In genomic region chr15:3433281-3433680, GRCm38 (mm10) we compare ENCODE assay signal across 9 mouse cellular contexts.
DNase-seq lines count a peak whose midpoint lies in the region.
"Had no signal": no experiment of that assay in that cellular context is flagged by ENCODE, and none has a peak within 500 bp of the region (broad histone marks: within the 10 kb centered on the region; RNA-seq: fewer than 3 reads in every experiment).

No protein-coding gene starts in this region.

- DNase-seq in embryo, embryonic 11 days = peak; percentile 50
- peak; percentile 82 to 85 for DNase-seq in heart, adult 9 months (ENCODE audit: low spot score in 2 of 2)
- peak; percentile 47 to 49 for DNase-seq in kidney, adult 8-10 months
- DNase-seq in lung, postnatal 10 days = peak; percentile 85
- no peak for DNase-seq in testis, postnatal 14 days (ENCODE audit: low spot score)
- DNase-seq in right cerebral cortex, adult 2 months (ENCODE audit: low spot score in 2 of 2) = no peak
- DNase-seq in frontal cortex, postnatal 25 days (ENCODE audit: low spot score in 2 of 2) = no peak
- no peak for DNase-seq in thymus, postnatal 25 days
- DNase-seq: cerebellum, adult 9-11 months had no signal

Comparison
In these comparisons a context has a peak if more than half of its experiments do, and no peak if none do; other contexts are left out.
1. DNase-seq: peak in embryo, embryonic 11 days (single experiment), heart, adult 9 months (2 of 2), kidney, adult 8-10 months (2 of 2) and lung, postnatal 10 days (single experiment); none in testis, postnatal 14 days (single experiment), right cerebral cortex, adult 2 months (0 of 2), frontal cortex, postnatal 25 days (0 of 2) and thymus, postnatal 25 days (single experiment).